Mouse (Mus musculus) liver, embryonic 11.5 days (tissue): Measurements from ENCODE around the gene Ebf1. TPM values are rescaled to one million over a fixed set of nuclear protein-coding genes. Genes with fewer than 3 reads are reported as not detected.

Experiments
- ATAC-seq: fragments of 200-750 bp; cut with Nextera tagmentation; replicated peaks from 2 replicates; pipeline ENCODE4 v1.8.0; 2017; ENCODE audit warnings: moderate number of reproducible peaks, mild to moderate bottlenecking, moderate TSS enrichment, moderate library complexity; ENCODE audit not compliant: low FRiP score
- DNase-seq: peaks from one replicate; pipeline ENCODE4 v3.0.0-alpha.2; 2017; ENCODE audit warnings: low spot score
- H3K27ac ChIP-seq: fragments of 300-500 bp; sonication (generic); 2 replicates; pipeline ENCODE4 v1.5.1; 2014; ENCODE audit warnings: mild to moderate bottlenecking, low read depth, low read length, control low read depth
- H3K27me3 ChIP-seq: fragments of 300-500 bp; sonication (generic); replicated peaks from 2 replicates; pipeline ENCODE4 v1.6.1; 2014; ENCODE audit warnings: low read length, mixed read lengths; ENCODE audit not compliant: control insufficient read depth, insufficient read depth
- H3K36me3 ChIP-seq: fragments of 300-500 bp; sonication (generic); 2 replicates; pipeline ENCODE4 v1.6.1; 2014; ENCODE audit warnings: mild to moderate bottlenecking, low read length, moderate library complexity, mixed read lengths; ENCODE audit not compliant: control insufficient read depth, insufficient read depth
- H3K4me1 ChIP-seq: fragments of 300-500 bp; sonication (generic); replicated peaks from 2 replicates; pipeline ENCODE4 v1.6.1; 2014; ENCODE audit warnings: low read length, mixed read lengths; ENCODE audit not compliant: control insufficient read depth, insufficient read depth
- H3K4me2 ChIP-seq: fragments of 300-500 bp; sonication (generic); 2 replicates; pipeline ENCODE4 v1.6.1; 2014; ENCODE audit warnings: mild to moderate bottlenecking, control low read depth, moderate library complexity
- H3K4me3 ChIP-seq: fragments of 300-500 bp; sonication (generic); 2 replicates; pipeline ENCODE4 v1.5.1; 2014; ENCODE audit warnings: low read depth, low read length, control low read depth
- H3K9ac ChIP-seq: fragments of 300-500 bp; sonication (generic); 2 replicates; pipeline ENCODE4 v1.6.1; 2014; ENCODE audit warnings: low read depth, low read length, control low read depth
- H3K9me3 ChIP-seq: fragments of 300-500 bp; sonication (generic); 2 replicates; pipeline ENCODE4 v1.6.1; 2016; ENCODE audit warnings: low read length, inconsistent platforms, mixed read lengths; ENCODE audit not compliant: control insufficient read depth
- WGBS: fragments of 180-500 bp; shearing (Covaris S2); extraction: QIAGEN DNeasy Blood & Tissue Kit; methylation state at CpG from one replicate; pipeline ENCODE4 v1.1.7; 2014; 5-methylcytosine and 5-hydroxymethylcytosine counted together
- polyA plus RNA-seq: library from polyadenylated mRNA; unstranded; fragments of >200 nt; fragmentation: Nextera tagmentation; extraction: Ambion mirVana; gene quantifications from 2 replicates; pipeline ENCODE4 v1.2.1, GENCODE M21; 2014

Gene Ebf1
- polyA plus RNA-seq, 1 experiment from 2014 or later: 0.99 TPM

DNA sequence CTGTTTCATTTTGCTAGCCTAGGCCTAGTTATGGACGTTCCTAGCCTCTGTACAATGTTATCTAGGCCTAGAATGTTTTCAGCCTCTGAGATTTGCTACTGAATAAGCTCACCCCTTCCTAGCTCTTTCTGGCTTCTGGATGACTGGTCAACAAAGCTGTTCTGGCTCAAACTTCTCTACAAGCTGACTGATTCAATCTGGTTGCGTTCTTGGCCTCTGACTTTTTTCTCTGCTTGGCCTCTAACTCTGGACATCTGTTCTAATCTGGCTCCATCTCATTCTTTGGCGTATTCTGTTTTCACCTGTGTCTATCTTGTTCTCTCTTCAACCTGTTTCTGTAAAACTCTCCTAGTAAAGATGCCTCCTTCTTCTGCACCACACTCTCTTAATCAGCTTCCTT, 400.4 kb downstream of the Ebf1 start:
- H3K4me3 ChIP-seq: no peak overlapping the region
- no peak overlapping the region for H3K9ac ChIP-seq
- H3K4me2 ChIP-seq: no peak overlapping the region
- WGBS: 70% methylated on average over 3 of the region's 3 CpGs
- no peaks in the 10 kb centered on the region for H3K4me1 ChIP-seq
- no peaks in the 10 kb centered on the region for H3K36me3 ChIP-seq
- no peaks in the 10 kb centered on the region for H3K27me3 ChIP-seq
- no peaks in the 10 kb centered on the region for H3K9me3 ChIP-seq
- H3K27ac ChIP-seq: no peak overlapping the region
- no peak for ATAC-seq
- no peak for DNase-seq

DNA sequence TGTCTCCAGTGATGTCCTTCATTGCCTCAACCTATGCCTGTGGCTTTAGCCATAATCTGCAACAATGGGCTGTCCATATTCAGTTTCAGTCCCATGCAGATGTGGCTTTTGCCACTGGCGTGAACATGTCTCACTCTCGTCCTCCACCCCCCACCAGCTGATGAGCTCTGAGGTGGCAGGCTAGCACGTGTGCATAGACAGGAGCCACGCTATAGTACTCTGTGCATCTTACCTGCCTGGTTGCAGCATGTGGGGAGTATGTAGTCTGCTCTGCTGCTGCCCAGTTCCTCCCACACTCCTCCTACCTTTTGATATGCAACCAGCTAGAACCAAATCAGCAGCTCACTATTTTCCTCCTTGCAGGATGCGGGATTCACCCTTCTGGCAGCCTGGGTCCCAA, 408.9 kb downstream of the Ebf1 start:
- WGBS: 79% methylated on average over 5 of the region's 5 CpGs
- ATAC-seq: no peak
- Histone ChIP-seq H3K27me3 (no peaks in the 10 kb centered on the region), H3K4me2 (no peak overlapping the region), H3K27ac (no peak overlapping the region), H3K9me3 (no peaks in the 10 kb centered on the region), H3K9ac (no peak overlapping the region), H3K4me3 (no peak overlapping the region), H3K36me3 (no peaks in the 10 kb centered on the region), H3K4me1 (no peaks in the 10 kb centered on the region)
- DNase-seq: no peak

DNA sequence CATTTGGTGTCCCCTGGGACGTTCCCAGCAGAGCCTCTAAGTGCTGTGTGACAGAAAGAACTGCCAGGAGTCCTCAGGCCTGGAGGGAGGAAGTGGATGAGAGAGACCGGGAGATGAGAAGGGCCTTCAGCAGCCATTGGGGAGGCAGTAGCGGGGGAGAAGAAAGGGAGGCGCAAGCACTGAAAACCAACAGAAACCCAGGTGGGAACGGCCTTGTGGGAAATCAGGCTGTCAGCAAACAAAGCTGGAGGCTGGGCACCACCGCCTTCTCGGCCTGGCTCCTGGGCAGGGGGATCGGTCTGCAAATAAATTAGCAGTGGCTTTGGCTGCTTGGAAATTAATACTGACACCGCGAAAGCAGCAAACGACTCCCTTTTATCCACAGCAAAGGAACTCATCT, 409.6 kb downstream of the Ebf1 start:
- H3K4me3 ChIP-seq: no peak overlapping the region
- ATAC-seq: no peak
- WGBS: 27% methylated on average over 11 of the region's 11 CpGs
- no peaks in the 10 kb centered on the region for H3K36me3 ChIP-seq
- no peaks in the 10 kb centered on the region for H3K27me3 ChIP-seq
- no peak overlapping the region for H3K9ac ChIP-seq
- peak overlapping the region; percentile 20; the same call in 1 of the 2 replicates for H3K4me2 ChIP-seq
- H3K4me1 ChIP-seq: no peaks in the 10 kb centered on the region
- DNase-seq: no peak
- no peaks in the 10 kb centered on the region for H3K9me3 ChIP-seq
- no peak overlapping the region for H3K27ac ChIP-seq

DNA sequence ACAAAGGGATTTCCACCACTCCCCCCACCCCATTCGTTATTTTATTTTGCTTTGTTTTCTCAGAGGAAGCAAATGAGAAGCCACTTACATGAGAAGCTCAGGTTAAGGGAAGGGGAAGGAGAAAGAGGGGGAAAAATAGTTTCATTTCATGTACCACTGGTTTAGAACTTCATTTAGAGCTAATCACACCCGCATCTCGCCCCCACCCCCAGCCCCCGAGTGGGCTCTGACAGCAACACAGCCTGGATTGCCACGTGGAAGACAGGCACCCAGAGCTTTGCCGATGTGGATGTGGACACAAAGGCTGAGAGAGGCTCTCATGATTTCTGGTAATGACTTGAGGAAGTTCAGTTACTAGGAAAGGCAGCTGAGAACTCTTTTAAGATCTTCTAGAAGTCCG, 410.0 kb downstream of the Ebf1 start:
- Histone ChIP-seq H3K4me2 (peak overlapping the region; percentile 20; the same call in 1 of the 2 replicates), H3K36me3 (no peaks in the 10 kb centered on the region), H3K4me3 (no peak overlapping the region), H3K9ac (no peak overlapping the region), H3K9me3 (no peaks in the 10 kb centered on the region), H3K27me3 (no peaks in the 10 kb centered on the region), H3K4me1 (no peaks in the 10 kb centered on the region), H3K27ac (no peak overlapping the region)
- DNase-seq (no peak), ATAC-seq (no peak)
- WGBS: 48% methylated on average over 7 of the region's 7 CpGs

DNA sequence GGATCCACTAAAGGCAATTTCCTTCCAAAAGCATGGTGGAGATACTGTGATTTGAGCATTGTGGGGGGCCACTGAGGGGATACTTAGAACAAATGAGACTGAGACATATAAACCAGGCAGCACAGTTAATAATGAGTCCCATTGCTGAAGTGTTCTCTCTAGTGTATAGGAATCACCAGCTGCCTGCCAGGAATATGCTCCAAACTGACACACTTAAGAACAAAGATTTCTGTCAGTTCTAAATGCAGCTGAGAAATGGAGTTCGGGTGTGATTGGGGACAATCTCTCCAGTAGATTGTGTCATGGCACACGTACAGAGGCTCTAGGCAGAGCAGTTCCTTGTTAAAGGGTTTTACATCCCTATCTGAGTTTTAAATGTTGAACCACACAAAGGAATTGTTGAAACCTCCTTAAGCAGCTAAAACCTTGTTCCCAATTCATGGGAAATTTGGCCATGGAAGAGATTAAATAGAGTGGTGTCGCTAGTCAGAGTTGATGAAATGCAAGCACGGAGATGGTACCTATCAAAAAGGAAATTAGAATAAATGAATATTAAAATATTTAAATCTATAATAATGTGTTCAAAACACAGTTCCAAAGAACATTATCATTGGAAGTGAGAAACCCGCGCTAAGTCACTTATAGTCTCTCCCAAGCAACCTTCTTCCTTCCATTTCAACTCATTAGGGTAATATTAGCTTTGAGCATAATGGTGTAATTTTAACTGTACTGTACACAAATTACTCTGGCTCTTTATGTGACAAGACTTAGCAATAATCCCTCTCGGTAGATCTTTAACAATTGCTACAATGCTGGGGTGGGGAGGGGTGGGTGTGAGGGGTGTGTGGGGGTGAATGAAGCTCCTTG, 438.9 kb downstream of the Ebf1 start:
- no peak for ATAC-seq
- no peaks in the 10 kb centered on the region for H3K9me3 ChIP-seq
- no peak overlapping the region for H3K27ac ChIP-seq
- WGBS: 84% methylated on average over 7 of the region's 7 CpGs
- H3K4me2 ChIP-seq: no peak overlapping the region
- no peak overlapping the region for H3K9ac ChIP-seq
- no peaks in the 10 kb centered on the region for H3K4me1 ChIP-seq
- no peaks in the 10 kb centered on the region for H3K36me3 ChIP-seq
- H3K27me3 ChIP-seq: no peaks in the 10 kb centered on the region
- no peak overlapping the region for H3K4me3 ChIP-seq
- DNase-seq: no peak

Other genes starting within 250 kb of the Ebf1 start
- not detected in 2 replicates for gene Il12b, start 217.3 kb upstream of the Ebf1 start, polyA plus RNA-seq
- 54.1 and 54.6 TPM in 2 replicates for gene Ublcp1, start 146.8 kb upstream of the Ebf1 start, polyA plus RNA-seq
- 74.4 and 76.3 TPM in 2 replicates for gene Rnf145, start 98.4 kb upstream of the Ebf1 start, polyA plus RNA-seq